10 mouse cellular contexts compared by ENCODE assay signal in the genomic region with DNA sequence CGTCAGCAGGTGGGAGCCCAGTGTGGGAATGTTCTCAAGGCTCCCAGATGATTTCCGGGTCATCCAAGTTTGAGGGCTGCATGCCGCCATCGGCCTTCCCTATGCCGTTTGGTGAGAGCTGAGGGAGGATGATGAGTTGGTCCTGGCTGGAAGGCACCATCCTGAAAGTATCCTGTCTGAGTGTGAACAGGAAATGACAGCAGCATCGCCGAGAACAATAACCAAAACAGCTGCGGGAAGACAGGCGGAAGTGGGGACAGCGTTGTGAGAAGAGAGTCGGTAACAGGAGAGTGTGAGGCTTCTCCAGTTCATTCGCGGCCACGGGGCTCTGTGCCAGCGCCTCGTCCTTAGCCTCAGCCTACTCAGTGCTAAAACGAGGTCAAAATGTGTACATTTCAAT. TPM values are rescaled to one million over a fixed set of nuclear protein-coding genes. Genes with fewer than 3 reads are reported as not detected.
DNase-seq lines count a peak whose midpoint lies in the region; ATAC-seq lines count a peak whose summit lies in the region.
"Had no signal": no experiment of that assay in that cellular context is flagged by ENCODE, and none has a peak within 500 bp of the region (broad histone marks: within the 10 kb centered on the region; RNA-seq: fewer than 3 reads in every experiment).

No protein-coding gene starts in this region.

- no peaks in the 10 kb centered on the region for H3K4me1 ChIP-seq in heart, embryonic 10.5 days
- H3K4me1 ChIP-seq in heart, embryonic 15.5 days (replicated peaks) = no peaks in the 10 kb centered on the region; the same call in 1 of the 2 replicates
- H3K4me1 ChIP-seq in midbrain, embryonic 10.5 days = no peaks in the 10 kb centered on the region
- H3K4me1 ChIP-seq: limb, embryonic 15.5 days had no signal

- DNase-seq in heart, adult 18-20 months = peak; percentile 55 to 71
- no peak for DNase-seq in heart, embryonic 10.5 days (ENCODE audit: low spot score)
- DNase-seq in kidney, postnatal 4 days = peak; percentile 72 to 81
- DNase-seq in thymus, adult 18-20 months = peak; percentile 58 to 66
- no peak for DNase-seq in cerebellum, adult 9-10 months
- no peak for DNase-seq in midbrain, embryonic 10.5 days (ENCODE audit: low spot score)
- DNase-seq in MN1 (ENCODE audit: low spot score) = no peak

- H3K36me3 ChIP-seq in heart, embryonic 10.5 days = no peaks in the 10 kb centered on the region
- no peaks in the 10 kb centered on the region for H3K36me3 ChIP-seq in heart, embryonic 15.5 days
- no peaks in the 10 kb centered on the region for H3K36me3 ChIP-seq in midbrain, embryonic 10.5 days
- H3K36me3 ChIP-seq: limb, embryonic 15.5 days had no signal

- H3K9me3 ChIP-seq in heart, embryonic 10.5 days = no peaks in the 10 kb centered on the region
- H3K9me3 ChIP-seq in heart, embryonic 15.5 days (replicated peaks) = no peaks in the 10 kb centered on the region
- no peaks in the 10 kb centered on the region for H3K9me3 ChIP-seq in midbrain, embryonic 10.5 days (replicated peaks)
- H3K9me3 ChIP-seq: limb, embryonic 15.5 days had no signal

- H3K9ac ChIP-seq in heart, embryonic 15.5 days = no peak overlapping the region
- H3K9ac ChIP-seq: limb, embryonic 15.5 days had no signal

- WGBS in heart, embryonic 10.5 days = 66% methylated on average over 17 of the region's 17 CpGs
- 50% methylated on average over 17 of the region's 17 CpGs for WGBS in heart, embryonic 15.5 days
- 83% methylated on average over 17 of the region's 17 CpGs for WGBS in midbrain, embryonic 10.5 days

- peak; percentile 18; the same call in 1 of the 2 replicates for ATAC-seq in heart, embryonic 15.5 days (replicated peaks; ENCODE audit: insufficient number of reproducible peaks, insufficient read depth, low FRiP score, low read depth)

- no peaks in the 10 kb centered on the region for H3K27me3 ChIP-seq in heart, embryonic 10.5 days (ENCODE audit: insufficient read depth, poor library complexity, severe bottlenecking)
- H3K27me3 ChIP-seq in heart, embryonic 15.5 days = no peaks in the 10 kb centered on the region
- H3K27me3 ChIP-seq in midbrain, embryonic 10.5 days (ENCODE audit: low read depth, poor library complexity, severe bottlenecking) = no peaks in the 10 kb centered on the region
- H3K27me3 ChIP-seq: CH12.LX; limb, embryonic 15.5 days had no signal

- H3K27ac ChIP-seq in heart, embryonic 10.5 days = no peak overlapping the region
- H3K27ac ChIP-seq in heart, embryonic 15.5 days = peak overlapping the region; percentile 37
- H3K27ac ChIP-seq in midbrain, embryonic 10.5 days (replicated peaks) = no peak overlapping the region
- H3K27ac ChIP-seq: limb, embryonic 15.5 days had no signal

- H3K4me3 ChIP-seq in heart, embryonic 10.5 days = no peak overlapping the region
- no peak overlapping the region for H3K4me3 ChIP-seq in heart, embryonic 15.5 days
- H3K4me3 ChIP-seq in midbrain, embryonic 10.5 days = no peak overlapping the region
- H3K4me3 ChIP-seq: limb, embryonic 15.5 days had no signal

- H3K4me2 ChIP-seq in heart, embryonic 15.5 days = no peak overlapping the region
- H3K4me2 ChIP-seq: limb, embryonic 15.5 days had no signal

RNA-seq across cellular contexts. Expression of a gene that starts 30.7 kb away (rescaled TPM):
- 1,000 to 10,000 TPM; 3,158 to 3,186 TPM for total RNA-seq in heart, adult 18-20 months (2021)
- polyA plus RNA-seq in heart, embryonic 10.5 days (2016; fragmentation: Nextera tagmentation; extraction: Ambion mirVana) = 470 and 619 TPM in 2 replicates
- 1,301 and 1,466 TPM in 2 replicates for polyA plus RNA-seq in heart, embryonic 15.5 days (2015; fragmentation: Nextera tagmentation; extraction: Ambion mirVana)
- polyA plus RNA-seq in midbrain, embryonic 10.5 days (2016; fragmentation: Nextera tagmentation; extraction: Ambion mirVana) = 324 and 380 TPM in 2 replicates

RNA-seq across cellular contexts. Expression of a gene that starts 32.9 kb away (rescaled TPM):
- 10 to 100 TPM; 15.8 to 19.6 TPM for total RNA-seq in heart, adult 18-20 months (2021)
- 0.70 and 1.4 TPM in 2 replicates for polyA plus RNA-seq in heart, embryonic 10.5 days (2016; fragmentation: Nextera tagmentation; extraction: Ambion mirVana)
- polyA plus RNA-seq in heart, embryonic 15.5 days (2015; fragmentation: Nextera tagmentation; extraction: Ambion mirVana) = 16.1 and 16.2 TPM in 2 replicates
- polyA plus RNA-seq in midbrain, embryonic 10.5 days (2016; fragmentation: Nextera tagmentation; extraction: Ambion mirVana) = 2.2 and 5.2 TPM in 2 replicates
- total RNA-seq: CH12.LX had no signal

Comparison
In these comparisons a context has a peak if more than half of its experiments do, and no peak if none do; other contexts are left out.
1. DNase-seq: peak in heart, adult 18-20 months (2 of 2), kidney, postnatal 4 days (2 of 2) and thymus, adult 18-20 months (2 of 2); none in heart, embryonic 10.5 days (single experiment), cerebellum, adult 9-10 months (single experiment), midbrain, embryonic 10.5 days (single experiment) and MN1 (single experiment).